Mouse (Mus musculus) megakaryocyte, embryonic 14.5 days (primary cell): ENCODE measurements at regions not wholly inside any gene's neighbourhood (a gene's known extent, or its start where the extent isn't known, plus 50 kb on each side); places are given as distances from the start of the nearest gene placed in this dataset.

Source experiments
- H3K27me3 ChIP-seq: replicated peaks from 2 replicates; pipeline ENCODE3; 2012; ENCODE audit warnings: inconsistent platforms
- H3K36me3 ChIP-seq: replicated peaks from 2 replicates; pipeline ENCODE3; 2012; ENCODE audit warnings: low read length, inconsistent platforms, mixed read lengths
- H3K4me1 ChIP-seq: 2 replicates; pipeline ENCODE4 v1.6.1; 2012; ENCODE audit warnings: inconsistent platforms
- H3K4me3 ChIP-seq: replicated peaks from 2 replicates; pipeline ENCODE3; 2012; ENCODE audit warnings: moderate library complexity, mild to moderate bottlenecking, inconsistent platforms
- H3K9me3 ChIP-seq: 2 replicates; pipeline ENCODE4 v1.6.1; 2012; ENCODE audit warnings: inconsistent platforms
- FLI1 ChIP-seq: IDR thresholded peaks from 2 replicates; pipeline ENCODE4 v1.6.1; 2012; ENCODE audit warnings: low read length, inconsistent platforms, mixed read lengths
- GATA1 ChIP-seq: IDR thresholded peaks from 3 replicates; pipeline ENCODE4 v1.6.1; 2012; ENCODE audit warnings: mixed read lengths, low read length, inconsistent platforms, borderline replicate concordance

DNA sequence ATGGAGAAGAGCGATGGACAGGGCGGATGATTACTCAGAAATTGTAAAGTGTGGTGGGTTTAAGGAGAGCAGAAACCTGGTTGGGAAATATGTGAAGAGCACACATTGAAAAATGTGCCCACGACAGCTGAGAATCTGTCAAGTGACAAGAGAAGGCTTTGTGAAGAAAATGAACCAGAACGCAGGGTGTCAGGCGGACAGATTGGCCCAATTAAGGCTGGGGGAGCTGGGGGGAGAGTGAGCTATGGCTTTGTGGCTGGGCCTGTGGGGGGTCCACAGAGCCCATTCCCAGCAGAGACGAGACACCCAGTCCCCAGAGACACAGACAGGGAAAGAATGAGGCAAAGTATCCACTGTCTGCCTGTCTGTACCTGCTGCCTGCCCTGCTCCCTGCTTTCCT, 153.3 kb downstream of the Shq1 start:
- Histone ChIP-seq H3K4me3 (no peak overlapping the region), H3K4me1 (no peaks in the 10 kb centered on the region), H3K36me3 (no peaks in the 10 kb centered on the region), H3K9me3 (peaks cover 7% of the 10 kb centered on the region), H3K27me3 (peaks cover 35% of the 10 kb centered on the region)
- TF ChIP-seq FLI1 (no peak), GATA1 (no peak)

DNA sequence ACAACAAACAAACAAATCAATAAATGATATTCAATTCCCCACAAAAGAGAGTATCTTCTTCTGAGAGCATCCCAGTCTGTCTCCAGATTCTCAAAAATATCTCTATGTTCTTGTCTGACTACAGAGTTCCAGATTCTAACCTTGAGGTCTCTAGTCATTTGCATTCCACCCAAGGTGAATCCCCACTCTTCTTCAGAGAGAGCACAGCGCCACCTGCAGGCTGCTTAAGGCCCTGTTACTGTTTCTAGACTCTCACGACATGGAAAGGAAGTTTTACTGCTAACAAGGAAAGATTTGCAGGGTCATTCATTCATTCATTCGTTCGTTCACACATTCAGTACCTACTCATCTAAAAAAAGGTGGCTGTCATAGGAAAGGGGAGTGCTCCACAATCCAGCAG, 158.3 kb downstream of the Shq1 start:
- H3K36me3 ChIP-seq = no peaks in the 10 kb centered on the region
- H3K9me3 ChIP-seq = peaks cover 12% of the 10 kb centered on the region
- peaks cover 17% of the 10 kb centered on the region for H3K27me3 ChIP-seq
- no peaks in the 10 kb centered on the region for H3K4me1 ChIP-seq
- TF ChIP-seq FLI1 = no peak
- no peak overlapping the region for H3K4me3 ChIP-seq

DNA sequence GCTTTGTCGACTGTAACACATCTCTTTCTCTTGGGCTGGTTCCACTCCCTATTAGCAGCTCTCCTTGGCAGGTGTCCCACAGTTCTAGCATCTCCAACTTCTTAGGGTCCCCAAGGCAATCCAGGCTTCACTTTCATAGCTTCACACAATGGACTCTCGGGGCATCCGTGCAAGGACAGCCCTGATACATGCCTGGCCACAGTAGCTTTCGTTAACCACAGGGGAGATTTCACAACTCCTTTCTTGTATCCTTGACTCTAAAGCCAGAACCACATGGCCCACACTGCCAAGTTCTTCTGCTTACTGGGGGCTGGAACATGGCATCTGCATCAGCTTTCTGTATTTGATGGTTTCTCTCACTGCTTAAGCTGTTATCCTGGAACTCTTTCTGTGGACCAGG, 160.3 kb downstream of the Shq1 start:
- H3K27me3 ChIP-seq = peaks cover 15% of the 10 kb centered on the region
- peaks cover 12% of the 10 kb centered on the region for H3K9me3 ChIP-seq
- TF ChIP-seq FLI1 (no peak), GATA1 (no peak)

DNA sequence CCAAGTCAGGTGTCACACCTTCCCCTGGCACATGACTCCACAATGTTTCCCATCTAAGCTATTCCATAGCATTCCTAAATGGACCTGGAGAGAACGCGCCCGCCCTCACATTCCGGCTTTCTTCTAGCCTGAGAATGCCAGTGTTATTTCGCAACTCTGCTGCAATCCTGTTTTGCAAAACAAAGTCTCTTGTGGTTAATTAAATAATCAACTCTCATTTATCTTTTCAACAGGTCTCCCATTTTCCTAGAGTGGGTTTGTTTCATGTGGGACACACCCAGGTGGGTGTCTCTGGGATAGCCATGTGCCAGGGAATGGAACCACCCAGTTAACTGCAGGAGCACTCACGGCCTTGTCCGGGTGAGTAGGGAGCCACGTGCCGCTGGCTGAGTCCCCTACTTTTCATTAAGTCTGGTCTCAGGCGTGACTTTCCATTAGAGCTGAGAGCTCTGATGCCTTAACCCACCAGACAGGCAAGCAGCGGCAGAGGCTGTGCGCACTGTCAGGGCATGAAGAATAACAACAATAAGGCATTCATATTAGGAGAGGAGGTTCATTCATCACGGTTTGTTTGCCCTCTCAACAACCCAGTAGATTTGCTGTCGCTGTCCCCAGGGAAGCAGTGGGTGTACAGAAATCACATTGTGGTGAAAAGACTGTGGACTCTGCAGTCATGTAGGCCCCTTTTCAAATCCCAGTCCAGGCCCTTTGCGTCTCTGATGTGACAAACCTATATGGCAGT, 165.3 kb downstream of the Shq1 start:
- H3K4me1 ChIP-seq = peaks cover 11% of the 10 kb centered on the region
- peaks cover 24% of the 10 kb centered on the region for H3K27me3 ChIP-seq
- no peak overlapping the region for H3K4me3 ChIP-seq
- H3K9me3 ChIP-seq = no peaks in the 10 kb centered on the region
- TF ChIP-seq FLI1 (no peak), GATA1 (no peak)
- no peaks in the 10 kb centered on the region for H3K36me3 ChIP-seq

More for the DNA sequence above, 160.3 kb downstream of the Shq1 start:
- no peak overlapping the region for H3K4me3 ChIP-seq
- no peaks in the 10 kb centered on the region for H3K4me1 ChIP-seq
- no peaks in the 10 kb centered on the region for H3K36me3 ChIP-seq

DNA sequence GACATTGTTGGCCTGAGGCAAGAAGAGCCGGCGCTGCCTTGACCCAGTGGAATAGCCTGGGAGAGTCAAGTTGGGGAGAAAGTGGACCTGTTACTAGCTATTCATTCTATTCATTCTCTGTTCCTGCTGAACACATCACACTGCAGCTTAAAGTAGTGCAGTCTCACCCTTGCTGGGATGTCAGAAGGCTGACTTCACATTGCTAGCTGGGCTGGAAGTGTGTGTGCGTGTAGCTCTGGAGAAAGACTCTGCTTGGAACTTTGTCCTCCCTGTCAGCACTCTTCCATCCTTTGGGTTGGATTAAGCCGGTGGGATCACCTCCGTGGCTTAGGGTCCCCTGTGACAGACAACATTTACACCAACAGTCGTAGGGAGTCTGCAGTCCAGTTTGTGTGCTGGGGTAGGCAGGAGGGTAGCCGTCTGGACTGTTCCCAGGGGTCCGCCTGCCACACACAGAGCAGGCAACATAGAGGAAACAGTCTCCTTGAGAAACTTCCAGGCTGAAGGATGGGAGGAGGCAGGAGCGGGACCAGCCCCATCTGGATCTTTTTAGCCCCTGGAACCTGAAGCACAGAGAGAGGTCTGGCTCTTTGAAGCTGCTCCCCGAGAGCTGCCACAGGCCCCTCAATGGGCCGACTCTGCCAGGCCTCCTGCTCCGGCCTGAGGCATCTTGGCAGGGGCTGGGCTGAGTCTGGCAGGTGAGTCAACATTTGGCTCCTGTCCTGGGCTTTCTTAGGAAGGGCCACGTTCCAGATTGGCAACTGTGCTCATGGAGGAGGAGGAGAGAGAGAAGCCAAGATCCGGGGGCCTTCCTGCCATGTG, 167.8 kb downstream of the Shq1 start:
- Histone ChIP-seq H3K9me3 (no peaks in the 10 kb centered on the region), H3K4me1 (peaks cover 11% of the 10 kb centered on the region), H3K27me3 (peaks cover 28% of the 10 kb centered on the region), H3K4me3 (no peak overlapping the region), H3K36me3 (no peaks in the 10 kb centered on the region)
- no peak for TF ChIP-seq FLI1
- no peak for TF ChIP-seq GATA1

DNA sequence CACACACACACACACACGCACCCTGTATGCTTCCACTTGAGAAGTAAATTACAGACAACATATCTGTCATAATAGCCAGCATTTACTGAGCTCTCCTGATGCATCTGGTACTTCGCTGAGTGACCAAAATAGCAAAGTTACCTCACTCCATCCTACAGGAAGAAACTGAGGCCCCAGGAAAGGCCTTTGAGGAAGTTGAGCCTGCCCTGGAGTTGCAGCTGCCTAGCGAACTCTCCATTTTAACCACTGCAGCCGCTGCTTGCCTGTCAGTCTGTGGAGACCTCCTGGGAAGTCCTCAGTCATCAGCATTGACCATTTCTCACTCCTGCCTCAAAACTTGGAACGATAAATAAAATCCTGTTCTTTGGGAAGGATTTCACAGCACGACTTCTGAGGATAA, 168.8 kb downstream of the Shq1 start:
- no peak overlapping the region for H3K4me3 ChIP-seq
- no peak for TF ChIP-seq FLI1
- no peak for TF ChIP-seq GATA1
- H3K4me1 ChIP-seq = peaks cover 11% of the 10 kb centered on the region
- H3K9me3 ChIP-seq = no peaks in the 10 kb centered on the region
- peaks cover 26% of the 10 kb centered on the region for H3K27me3 ChIP-seq
- no peaks in the 10 kb centered on the region for H3K36me3 ChIP-seq

DNA sequence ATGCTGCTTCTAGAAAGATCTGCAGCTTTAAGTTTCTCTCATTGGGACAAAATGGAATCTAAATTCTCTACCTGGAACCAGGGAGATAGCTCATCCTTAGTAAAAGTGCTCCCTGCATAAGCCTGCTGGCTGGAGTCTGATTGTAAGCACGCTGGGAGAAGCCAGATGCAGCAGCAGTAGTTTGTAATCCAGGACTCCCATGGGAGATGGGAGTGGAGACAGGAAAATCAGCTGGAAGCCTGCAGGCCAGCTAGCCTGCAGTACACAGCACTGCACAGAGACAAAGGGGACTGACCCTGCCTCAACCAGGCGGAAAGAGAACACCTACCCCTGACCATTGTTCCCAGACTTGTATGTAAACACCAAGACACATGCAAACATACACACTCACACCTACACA, 170.2 kb downstream of the Shq1 start:
- peaks cover 11% of the 10 kb centered on the region for H3K4me1 ChIP-seq
- TF ChIP-seq FLI1 (no peak), GATA1 (no peak)

DNA sequence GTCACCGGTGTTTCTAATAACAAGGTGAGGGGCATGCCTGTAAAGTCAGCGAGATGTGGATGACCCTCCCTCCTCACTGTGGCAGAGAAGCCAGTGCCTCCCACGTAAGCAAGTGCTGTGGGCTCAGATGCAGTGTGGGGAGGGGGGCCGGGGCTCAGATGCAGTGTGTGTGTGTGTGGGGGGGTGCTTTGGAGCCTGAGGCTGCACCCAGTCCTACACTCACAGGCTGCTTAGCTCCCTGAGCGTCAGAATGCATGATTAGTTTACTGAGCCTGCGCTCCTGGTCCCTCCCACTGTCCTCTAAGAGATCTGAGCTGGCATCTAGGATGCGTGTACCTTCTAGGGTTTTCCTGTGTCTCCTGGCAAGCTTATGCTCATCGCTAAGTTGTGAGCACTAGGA, 170.9 kb downstream of the Shq1 start:
- H3K4me3 ChIP-seq = no peak overlapping the region
- H3K27me3 ChIP-seq = peaks cover 25% of the 10 kb centered on the region
- no peak for TF ChIP-seq FLI1
- TF ChIP-seq GATA1 = no peak
- no peaks in the 10 kb centered on the region for H3K9me3 ChIP-seq
- H3K4me1 ChIP-seq = peaks cover 11% of the 10 kb centered on the region
- no peaks in the 10 kb centered on the region for H3K36me3 ChIP-seq

More for the DNA sequence above, 170.2 kb downstream of the Shq1 start:
- H3K9me3 ChIP-seq = no peaks in the 10 kb centered on the region
- peaks cover 24% of the 10 kb centered on the region for H3K27me3 ChIP-seq
- no peaks in the 10 kb centered on the region for H3K36me3 ChIP-seq
- no peak overlapping the region for H3K4me3 ChIP-seq

DNA sequence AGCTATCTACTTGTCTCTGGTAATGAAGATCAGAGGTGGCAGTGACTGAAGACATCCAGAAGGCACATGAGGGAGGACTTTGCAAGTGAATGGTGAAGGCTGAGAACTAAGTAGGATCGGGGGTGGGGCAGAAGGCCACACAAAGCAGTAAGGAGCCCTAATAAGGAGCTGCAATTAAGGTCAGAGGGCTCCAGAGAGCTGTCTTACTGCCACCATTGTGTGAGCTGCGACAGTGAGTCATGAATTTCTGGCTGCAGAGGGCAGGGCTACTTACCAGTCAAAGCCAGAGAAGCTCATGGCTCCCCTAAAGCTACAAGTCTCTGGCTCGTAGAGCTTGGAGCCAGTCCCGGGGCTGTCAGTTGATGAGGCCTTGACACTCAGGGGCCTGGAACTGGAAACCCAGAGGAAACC, 172.1 kb downstream of the Shq1 start:
- no peaks in the 10 kb centered on the region for H3K36me3 ChIP-seq
- peaks cover 24% of the 10 kb centered on the region for H3K27me3 ChIP-seq
- H3K4me1 ChIP-seq = peaks cover 11% of the 10 kb centered on the region
- no peak for TF ChIP-seq FLI1
- TF ChIP-seq GATA1 = no peak
- H3K9me3 ChIP-seq = no peaks in the 10 kb centered on the region
- no peak overlapping the region for H3K4me3 ChIP-seq

DNA sequence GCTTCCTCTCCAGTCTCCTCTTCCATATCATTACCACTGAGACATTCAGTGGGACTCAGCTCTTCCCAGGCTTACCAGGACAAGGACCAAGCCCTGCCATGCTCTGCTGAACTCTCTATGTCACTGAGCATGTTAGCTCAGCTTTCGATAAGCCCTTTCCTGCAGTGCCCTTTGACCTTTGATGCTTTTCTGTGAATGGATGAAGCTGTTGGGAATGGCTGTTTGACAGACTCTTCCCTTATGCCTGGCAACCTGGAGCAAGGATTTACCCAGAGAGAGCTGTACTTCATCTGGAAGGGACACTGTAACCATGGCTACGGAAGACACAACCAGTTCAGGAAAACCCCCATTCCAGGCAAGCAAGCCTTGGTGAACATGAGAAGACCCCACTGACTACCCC, 172.8 kb downstream of the Shq1 start:
- Histone ChIP-seq H3K4me3 (no peak overlapping the region), H3K9me3 (no peaks in the 10 kb centered on the region), H3K4me1 (peaks cover 11% of the 10 kb centered on the region), H3K36me3 (no peaks in the 10 kb centered on the region), H3K27me3 (peaks cover 26% of the 10 kb centered on the region)
- TF ChIP-seq GATA1 (no peak), FLI1 (no peak)

DNA sequence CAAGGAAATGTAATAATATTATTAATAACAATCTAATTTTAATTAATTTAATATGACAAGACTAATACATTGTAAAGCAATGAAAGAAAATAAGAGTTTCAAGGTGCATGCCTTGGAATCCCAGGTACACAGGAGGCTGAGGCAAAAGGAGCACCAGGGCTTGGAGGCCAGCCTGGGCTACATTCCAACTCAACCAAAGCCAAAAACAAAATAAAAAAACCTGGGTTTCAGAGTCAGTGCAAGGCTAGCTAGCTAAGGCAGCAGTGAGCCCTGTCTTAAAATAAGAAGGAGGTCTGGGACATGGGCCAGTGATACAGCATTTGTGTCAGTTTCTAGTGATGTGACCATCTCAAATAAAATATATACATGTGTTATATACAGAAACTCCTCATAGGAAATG, 174.8 kb downstream of the Shq1 start:
- H3K36me3 ChIP-seq = no peaks in the 10 kb centered on the region
- no peak for TF ChIP-seq GATA1
- no peak for TF ChIP-seq FLI1
- no peaks in the 10 kb centered on the region for H3K9me3 ChIP-seq
- no peak overlapping the region for H3K4me3 ChIP-seq
- H3K27me3 ChIP-seq = peaks cover 37% of the 10 kb centered on the region
- H3K4me1 ChIP-seq = no peaks in the 10 kb centered on the region
